Mouse (Mus musculus) hindbrain, embryonic 15.5 days (tissue): ENCODE results near the gene Mrpl33. TPM values are rescaled to one million over a fixed set of nuclear protein-coding genes. Genes with fewer than 3 reads are reported as not detected.
"Not testable (repeated sequence)": the region's sequence is repeated elsewhere in the genome, so short reads cannot be mapped to it uniquely, and the experiment has no call there.

Experiments used
- ATAC-seq: fragments of 200-750 bp; cut with Nextera tagmentation; 2 replicates; pipeline ENCODE4 v1.8.0; 2017; ENCODE audit warnings: low read depth, moderate number of reproducible peaks, moderate TSS enrichment; ENCODE audit not compliant: low FRiP score
- H3K27ac ChIP-seq: fragments of 300-500 bp; sonication (generic); replicated peaks from 2 replicates; pipeline ENCODE4 v1.5.1; 2015; ENCODE audit warnings: mild to moderate bottlenecking, inconsistent platforms
- H3K27me3 ChIP-seq: fragments of 300-500 bp; sonication (generic); 2 replicates; pipeline ENCODE4 v1.6.1; 2015; ENCODE audit warnings: control low read depth, inconsistent platforms
- H3K36me3 ChIP-seq: fragments of 300-500 bp; sonication (generic); 2 replicates; pipeline ENCODE4 v1.6.1; 2015; ENCODE audit warnings: control low read depth, inconsistent platforms
- H3K4me1 ChIP-seq: fragments of 300-500 bp; sonication (generic); replicated peaks from 2 replicates; pipeline ENCODE4 v1.6.1; 2015; ENCODE audit warnings: control low read depth, inconsistent platforms
- H3K4me2 ChIP-seq: fragments of 300-500 bp; sonication (generic); 2 replicates; pipeline ENCODE4 v1.6.1; 2015; ENCODE audit warnings: moderate library complexity, mild to moderate bottlenecking, inconsistent platforms
- H3K4me3 ChIP-seq: fragments of 300-500 bp; sonication (generic); 2 replicates; pipeline ENCODE4 v1.5.1; 2015; ENCODE audit warnings: mild to moderate bottlenecking, inconsistent platforms
- H3K9ac ChIP-seq: fragments of 300-500 bp; sonication (generic); 2 replicates; pipeline ENCODE4 v1.6.1; 2015; ENCODE audit warnings: inconsistent platforms
- H3K9me3 ChIP-seq: fragments of 300-500 bp; sonication (generic); 2 replicates; pipeline ENCODE4 v1.6.1; 2016; ENCODE audit warnings: control low read depth, inconsistent platforms
- WGBS: fragments of 180-500 bp; shearing (Covaris S2); methylation state at CpG from one replicate; pipeline ENCODE4 v1.1.7; 2015; 5-methylcytosine and 5-hydroxymethylcytosine counted together
- polyA plus RNA-seq: library from polyadenylated mRNA; unstranded; fragments of >200 nt; fragmentation: Nextera tagmentation; extraction: Ambion mirVana; gene quantifications from 2 replicates; pipeline ENCODE4 v1.2.1, GENCODE M21; 2015

Mrpl33 gene
- polyA plus RNA-seq, 1 experiment from 2014 or later: 213 TPM

DNA sequence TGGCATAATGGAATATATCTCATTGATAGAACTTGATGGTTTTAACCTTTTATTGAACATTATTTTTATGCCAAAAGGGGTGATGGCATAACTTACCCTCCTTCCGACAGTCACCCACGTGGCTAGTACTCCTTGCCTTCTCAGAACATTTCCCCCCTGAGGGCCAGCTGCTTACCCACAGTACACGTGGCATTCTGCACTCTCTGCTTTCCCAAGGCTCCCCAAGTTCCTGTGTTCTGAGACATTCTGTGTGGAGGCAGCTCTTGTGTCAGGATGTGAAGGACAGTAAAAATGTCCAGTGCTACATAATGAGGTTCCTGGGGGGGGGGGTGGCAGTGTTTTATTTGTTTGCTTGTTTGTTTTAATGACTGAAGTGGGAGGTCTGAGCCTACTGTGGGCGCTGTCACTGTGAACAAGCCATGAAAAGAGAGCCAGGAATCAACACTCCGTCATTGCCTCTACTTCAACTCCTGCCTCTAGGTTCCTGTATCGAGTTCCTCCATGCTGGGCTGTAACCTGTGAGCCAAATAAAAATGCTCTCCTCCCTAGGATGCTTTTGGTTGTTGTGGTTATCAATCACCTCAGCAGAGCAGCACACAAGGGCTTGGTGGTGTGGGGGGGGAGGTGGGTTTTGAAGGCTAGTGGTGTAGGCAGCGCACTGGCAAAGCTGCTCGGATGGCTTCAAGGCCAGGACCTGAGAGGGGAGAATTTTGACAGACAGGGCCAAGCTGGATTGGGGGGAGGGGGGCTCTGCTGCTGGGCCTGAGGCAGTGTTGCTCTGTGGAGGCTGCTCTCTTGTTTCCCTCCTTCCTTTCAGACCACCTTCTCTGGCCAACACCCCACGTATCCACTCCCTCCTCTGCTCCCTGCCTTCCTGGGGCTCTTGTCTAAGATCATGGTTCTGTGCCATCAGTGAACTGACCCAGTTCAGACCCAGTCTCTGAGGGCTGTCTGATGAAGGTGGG, 31.1 kb downstream of the Mrpl33 start:
- no peak overlapping the region for H3K27ac ChIP-seq
- ATAC-seq: no peak

DNA sequence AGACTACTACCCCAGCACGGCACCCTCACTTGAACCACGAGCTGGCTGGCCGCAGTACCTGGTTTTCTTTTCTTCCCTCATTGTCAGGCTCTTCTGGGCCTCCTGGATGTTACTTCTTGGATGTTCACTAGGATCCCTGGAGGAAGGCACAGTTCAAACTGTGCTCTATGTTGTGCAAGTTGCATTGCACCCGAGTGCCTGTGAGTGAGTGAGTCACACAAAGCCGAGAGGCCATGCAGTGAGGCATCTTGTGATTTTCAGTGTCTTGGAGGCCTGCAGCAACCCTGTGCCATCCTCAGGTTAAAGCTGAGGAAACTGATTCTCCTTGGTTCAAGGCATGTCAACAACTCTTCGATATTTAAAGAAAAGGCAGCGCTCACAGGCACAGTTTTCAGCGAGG, 31.8 kb downstream of the Mrpl33 start:
- WGBS: 88% methylated on average over 8 of the region's 8 CpGs
- Histone ChIP-seq H3K27ac (no peak overlapping the region), H3K4me2 (no peak overlapping the region), H3K36me3 (0 out of 2 replicates have a peak, but pooled peaks cover 2% of the 10 kb centered on the region), H3K4me3 (no peak overlapping the region), H3K4me1 (no peaks in the 10 kb centered on the region), H3K9me3 (no peaks in the 10 kb centered on the region), H3K9ac (no peak overlapping the region), H3K27me3 (no peaks in the 10 kb centered on the region)
- ATAC-seq: no peak

More for the DNA sequence above, 31.1 kb downstream of the Mrpl33 start:
- Histone ChIP-seq H3K4me3 (no peak overlapping the region), H3K9me3 (no peaks in the 10 kb centered on the region), H3K36me3 (0 out of 2 replicates have a peak, but pooled peaks cover 2% of the 10 kb centered on the region), H3K4me2 (no peak overlapping the region), H3K4me1 (no peaks in the 10 kb centered on the region), H3K9ac (no peak overlapping the region), H3K27me3 (no peaks in the 10 kb centered on the region)
- WGBS: 66% methylated on average over 9 of the region's 9 CpGs

DNA sequence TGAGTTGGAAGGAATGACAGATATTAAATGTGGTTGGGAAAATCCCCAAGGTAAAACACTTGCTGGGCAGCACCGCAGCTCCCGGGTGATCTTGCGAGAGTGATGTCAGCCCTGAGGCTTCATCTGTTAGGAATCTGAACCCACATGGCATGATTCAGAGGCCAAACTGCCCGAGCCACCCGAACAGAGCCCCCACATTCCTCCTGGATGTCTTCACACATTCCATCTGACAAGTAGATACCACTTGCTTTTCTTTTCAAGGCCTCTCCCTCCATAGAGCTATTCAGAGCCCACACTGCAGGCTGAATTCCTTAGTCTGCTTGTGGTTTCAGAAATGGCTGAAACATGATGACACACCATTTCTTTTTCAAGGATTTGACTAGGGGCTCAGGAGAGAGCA, 33.3 kb downstream of the Mrpl33 start:
- Histone ChIP-seq H3K4me3 (no peak overlapping the region), H3K9me3 (no peaks in the 10 kb centered on the region), H3K9ac (no peak overlapping the region), H3K4me1 (no peaks in the 10 kb centered on the region), H3K27me3 (no peaks in the 10 kb centered on the region), H3K27ac (no peak overlapping the region), H3K4me2 (no peak overlapping the region), H3K36me3 (0 out of 2 replicates have a peak, but pooled peaks cover 2% of the 10 kb centered on the region)
- ATAC-seq: no peak
- WGBS: 56% methylated on average over 5 of the region's 5 CpGs

DNA sequence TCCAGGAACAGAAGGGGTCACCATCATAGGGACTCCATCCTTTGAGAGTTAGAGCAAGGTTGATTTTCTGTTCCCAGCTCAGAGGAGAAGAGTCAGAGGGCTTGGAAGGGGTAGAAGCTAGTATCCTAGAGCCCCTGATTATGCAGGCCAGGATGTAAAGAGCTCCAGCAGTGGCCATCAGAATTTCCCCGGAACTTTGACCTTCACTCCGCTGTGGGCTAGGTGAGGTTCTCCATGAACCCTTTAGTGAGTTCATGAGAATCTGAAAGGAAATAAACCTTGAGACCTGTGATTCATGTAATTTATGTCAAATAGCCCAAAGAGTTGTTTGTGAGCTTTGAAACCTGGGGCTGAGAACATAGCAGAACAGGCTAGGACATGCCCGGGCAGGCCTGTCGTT, 34.4 kb downstream of the Mrpl33 start:
- not testable (repeated sequence) for H3K4me1 ChIP-seq, H3K36me3 ChIP-seq, H3K27ac ChIP-seq, H3K4me3 ChIP-seq, H3K9me3 ChIP-seq, H3K9ac ChIP-seq, H3K27me3 ChIP-seq, ATAC-seq, H3K4me2 ChIP-seq
- WGBS: 95% methylated on average over 4 of the region's 4 CpGs

DNA sequence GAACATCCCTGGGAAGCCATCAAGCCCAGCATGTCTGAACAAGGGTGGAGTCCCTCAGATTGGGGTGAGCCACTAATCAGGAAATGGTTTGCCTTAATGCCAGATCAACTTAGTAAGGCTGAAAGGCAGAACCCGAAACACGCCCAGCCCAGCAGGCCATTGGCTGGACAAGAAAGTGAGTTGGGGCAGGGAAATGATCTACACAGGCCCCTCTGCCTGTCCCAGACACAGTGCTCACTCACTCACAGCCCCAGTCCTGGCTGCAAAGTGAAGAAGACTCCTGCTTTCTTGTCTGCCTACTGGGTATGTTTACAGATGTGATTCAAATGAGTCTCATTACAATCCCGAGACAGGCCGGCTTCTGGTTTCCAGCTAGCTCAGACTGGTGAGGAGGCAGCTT, 37.4 kb downstream of the Mrpl33 start:
- no peak overlapping the region for H3K4me3 ChIP-seq
- WGBS: 72% methylated on average over 4 of the region's 4 CpGs
- H3K4me2 ChIP-seq: no peak overlapping the region
- no peaks in the 10 kb centered on the region for H3K36me3 ChIP-seq
- no peaks in the 10 kb centered on the region for H3K4me1 ChIP-seq
- ATAC-seq: no peak
- H3K9ac ChIP-seq: no peak overlapping the region
- no peaks in the 10 kb centered on the region for H3K9me3 ChIP-seq
- H3K27ac ChIP-seq: no peak overlapping the region
- H3K27me3 ChIP-seq: no peaks in the 10 kb centered on the region

DNA sequence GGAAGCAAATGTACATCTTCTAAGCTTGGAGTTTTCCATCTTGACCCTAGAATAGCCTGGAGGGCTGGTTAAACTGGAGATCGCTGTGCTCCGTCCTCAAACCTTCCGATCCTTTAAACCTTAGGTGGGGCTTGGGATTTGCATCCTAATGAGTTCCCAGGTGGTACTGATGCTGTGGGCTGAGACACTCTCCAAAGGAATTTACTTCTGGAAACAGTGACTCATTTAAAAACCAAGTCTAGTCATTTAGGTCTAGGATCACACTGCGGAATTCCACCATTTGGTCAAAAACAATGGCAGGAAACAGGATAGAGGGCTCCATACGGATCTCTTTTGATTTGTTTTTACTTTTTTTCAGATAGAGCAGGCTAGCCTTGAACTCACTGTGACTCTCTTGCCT, 37.9 kb downstream of the Mrpl33 start:
- Histone ChIP-seq H3K9me3 (no peaks in the 10 kb centered on the region), H3K9ac (no peak overlapping the region), H3K27ac (no peak overlapping the region), H3K36me3 (no peaks in the 10 kb centered on the region), H3K4me1 (no peaks in the 10 kb centered on the region), H3K27me3 (no peaks in the 10 kb centered on the region), H3K4me3 (no peak overlapping the region), H3K4me2 (no peak overlapping the region)
- 61% methylated on average over 5 of the region's 5 CpGs for WGBS
- ATAC-seq: no peak

DNA sequence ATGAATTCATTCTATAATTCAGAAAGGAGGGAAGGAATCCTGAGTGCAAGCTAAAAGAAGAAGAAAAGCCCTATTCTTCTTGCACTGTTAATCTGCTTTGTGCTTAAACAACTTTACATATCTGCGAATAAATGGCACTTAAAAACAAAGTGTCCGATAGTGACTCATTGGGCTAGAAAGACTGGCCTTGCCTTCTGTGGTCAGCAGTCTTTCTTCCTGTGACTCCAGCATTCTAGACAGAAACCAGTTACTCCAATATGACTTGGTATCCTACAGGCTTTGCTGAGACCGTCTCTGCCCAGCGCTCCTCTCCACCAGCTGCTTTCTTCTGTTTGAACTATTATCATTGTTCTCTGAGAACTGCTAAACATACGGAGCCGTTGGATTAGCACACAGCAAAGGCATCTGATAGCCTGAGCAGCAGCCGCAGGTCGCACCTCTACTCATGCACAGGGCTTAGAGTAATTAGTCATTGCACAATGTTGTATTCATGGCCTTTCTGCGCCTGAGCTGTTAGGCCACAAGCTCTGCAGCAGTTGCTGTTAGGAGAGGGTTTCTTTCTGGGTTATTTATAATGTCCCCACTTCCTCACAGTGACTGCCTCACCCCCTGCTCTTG, 40.0 kb downstream of the Mrpl33 start:
- Histone ChIP-seq H3K4me1 (no peaks in the 10 kb centered on the region), H3K9me3 (no peaks in the 10 kb centered on the region), H3K4me2 (no peak overlapping the region), H3K9ac (no peak overlapping the region), H3K27ac (no peak overlapping the region), H3K27me3 (no peaks in the 10 kb centered on the region), H3K36me3 (no peaks in the 10 kb centered on the region), H3K4me3 (no peak overlapping the region)
- ATAC-seq: no peak
- WGBS: 63% methylated on average over 9 of the region's 9 CpGs

DNA sequence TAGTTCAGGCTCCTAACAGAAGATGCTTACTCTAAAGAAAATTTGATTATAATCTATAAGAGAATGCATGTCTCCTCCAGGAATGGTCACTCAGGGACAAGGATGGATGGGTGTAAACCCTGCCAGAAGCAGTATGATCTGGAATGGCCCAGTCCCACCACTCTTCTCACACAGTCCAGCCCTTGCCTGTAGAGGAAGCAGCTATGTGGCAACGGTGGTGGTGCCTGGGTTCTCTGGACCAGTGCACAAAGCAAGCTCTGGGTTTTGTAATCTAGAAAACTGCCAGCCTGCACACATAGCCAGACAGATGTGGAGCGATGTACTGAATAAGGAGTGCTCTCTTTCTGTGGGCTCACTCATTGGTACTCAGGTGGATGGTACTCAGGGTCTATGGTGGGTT, 43.8 kb downstream of the Mrpl33 start:
- no peak overlapping the region for H3K4me2 ChIP-seq
- no peaks in the 10 kb centered on the region for H3K9me3 ChIP-seq
- no peaks in the 10 kb centered on the region for H3K4me1 ChIP-seq
- ATAC-seq: no peak
- no peak overlapping the region for H3K27ac ChIP-seq
- H3K27me3 ChIP-seq: no peaks in the 10 kb centered on the region
- H3K36me3 ChIP-seq: no peaks in the 10 kb centered on the region
- no peak overlapping the region for H3K9ac ChIP-seq
- WGBS: 98% methylated on average over 2 of the region's 2 CpGs
- no peak overlapping the region for H3K4me3 ChIP-seq

DNA sequence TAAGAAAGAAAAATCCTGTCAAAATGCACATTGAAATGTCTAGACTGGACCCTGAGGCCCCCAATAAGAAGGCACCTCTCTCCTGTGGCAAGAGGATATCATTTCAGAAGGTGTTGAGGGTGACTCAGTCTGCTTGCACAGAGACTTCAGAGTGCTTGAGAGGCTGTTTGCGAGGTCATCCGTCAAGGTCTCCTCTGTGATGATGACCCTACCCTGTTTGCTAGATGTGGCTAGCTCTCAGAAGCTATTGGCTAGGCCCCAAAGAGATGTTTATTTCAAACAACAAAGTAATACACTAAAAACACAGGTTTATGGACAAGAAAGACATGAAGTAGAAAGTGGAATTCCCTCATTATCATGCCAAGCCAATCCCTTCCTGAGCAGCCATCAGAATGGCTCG, 45.6 kb downstream of the Mrpl33 start:
- Histone ChIP-seq H3K27me3 (no peaks in the 10 kb centered on the region), H3K9ac (no peak overlapping the region), H3K36me3 (no peaks in the 10 kb centered on the region), H3K9me3 (no peaks in the 10 kb centered on the region), H3K4me2 (no peak overlapping the region), H3K4me1 (no peaks in the 10 kb centered on the region), H3K27ac (no peak overlapping the region), H3K4me3 (no peak overlapping the region)
- 97% methylated on average over 3 of the region's 3 CpGs for WGBS
- no peak for ATAC-seq

DNA sequence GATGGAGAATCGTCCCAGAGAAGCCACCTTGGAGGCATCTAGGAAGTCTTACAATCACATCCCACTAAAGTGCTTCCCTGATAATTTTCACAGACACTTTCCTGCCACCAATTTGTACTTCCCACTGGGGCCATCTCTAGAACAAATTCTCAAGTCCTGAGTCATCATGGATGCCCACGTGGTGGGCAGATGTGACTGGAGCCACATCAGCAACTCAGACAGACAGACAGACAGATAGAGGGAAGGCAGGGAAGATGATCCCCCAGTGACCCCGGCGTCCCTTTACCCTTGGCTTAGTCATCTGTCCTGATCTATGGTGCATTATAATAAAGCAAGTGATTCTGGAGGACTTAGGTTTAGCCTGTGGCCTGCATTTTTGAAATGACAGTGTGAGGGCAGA, 47.5 kb downstream of the Mrpl33 start:
- Histone ChIP-seq H3K27ac (no peak overlapping the region), H3K36me3 (no peaks in the 10 kb centered on the region), H3K9me3 (no peaks in the 10 kb centered on the region), H3K4me2 (no peak overlapping the region), H3K27me3 (no peaks in the 10 kb centered on the region), H3K4me3 (no peak overlapping the region), H3K4me1 (no peaks in the 10 kb centered on the region), H3K9ac (no peak overlapping the region)
- no peak for ATAC-seq
- WGBS: 80% methylated on average over 4 of the region's 4 CpGs

DNA sequence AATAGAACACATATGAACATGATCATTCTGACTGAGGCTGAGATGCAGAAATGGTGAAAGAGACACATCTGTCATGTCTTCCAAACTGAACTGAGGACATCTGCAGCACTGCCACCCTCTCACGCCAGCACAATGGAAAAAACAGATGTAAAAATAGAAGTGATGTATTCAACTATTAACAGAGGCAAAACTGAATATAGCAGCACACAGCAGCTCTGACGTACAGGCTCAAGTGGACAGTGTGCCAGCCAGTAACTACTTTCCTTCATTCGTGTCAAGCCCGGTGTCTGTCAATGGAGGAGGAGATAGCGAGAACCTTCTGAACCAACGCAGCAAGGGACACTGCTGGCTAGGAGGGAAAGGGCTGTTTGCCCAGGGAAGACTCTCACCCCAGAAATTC, 48.1 kb downstream of the Mrpl33 start:
- Histone ChIP-seq H3K4me2 (no peak overlapping the region), H3K4me1 (no peaks in the 10 kb centered on the region), H3K36me3 (no peaks in the 10 kb centered on the region), H3K27me3 (no peaks in the 10 kb centered on the region), H3K4me3 (no peak overlapping the region), H3K9ac (no peak overlapping the region), H3K27ac (no peak overlapping the region), H3K9me3 (no peaks in the 10 kb centered on the region)
- WGBS: 91% methylated on average over 6 of the region's 6 CpGs
- ATAC-seq: no peak

DNA sequence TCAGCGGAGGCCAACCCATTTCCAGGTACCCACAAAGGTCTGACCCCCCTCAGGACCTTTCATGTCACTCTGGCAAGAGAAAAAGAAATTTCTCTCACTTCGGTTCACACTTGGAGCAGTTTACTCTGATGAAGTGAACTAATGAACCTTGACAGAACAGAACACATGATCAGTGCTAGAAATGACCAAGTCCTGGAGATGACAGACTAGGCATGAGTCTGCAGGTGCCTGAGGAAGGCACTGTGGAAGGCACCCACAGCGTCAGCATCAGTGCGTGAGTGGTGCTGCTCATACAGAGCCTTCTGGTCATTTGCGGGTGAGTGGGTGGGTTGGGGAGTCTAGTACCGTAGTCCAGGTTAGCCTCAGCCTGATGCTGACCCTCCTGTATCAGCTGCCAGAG, 49.1 kb downstream of the Mrpl33 start:
- no peaks in the 10 kb centered on the region for H3K27me3 ChIP-seq
- no peak overlapping the region for H3K4me3 ChIP-seq
- H3K9ac ChIP-seq: no peak overlapping the region
- no peaks in the 10 kb centered on the region for H3K4me1 ChIP-seq
- no peak for ATAC-seq
- H3K27ac ChIP-seq: no peak overlapping the region
- no peaks in the 10 kb centered on the region for H3K9me3 ChIP-seq
- no peak overlapping the region for H3K4me2 ChIP-seq
- no peaks in the 10 kb centered on the region for H3K36me3 ChIP-seq
- 88% methylated on average over 6 of the region's 6 CpGs for WGBS
